Mouse (Mus musculus) T-helper 1 cell (primary cell): ENCODE data around the gene Lyg1.
"Not testable (repeated sequence)": the region's sequence is repeated elsewhere in the genome, so short reads cannot be mapped to it uniquely, and the experiment has no call there.

ENCODE experiments used
- in situ Hi-C: fragments of 300-600 bp; cut with MboI, MseI; formaldehyde crosslinking; loops from one replicate; pipeline ENCODE4 v1.15.1; 2025; ENCODE audit warnings: high pct_unique_total_duplicates

The Lyg1 gene

DNA sequence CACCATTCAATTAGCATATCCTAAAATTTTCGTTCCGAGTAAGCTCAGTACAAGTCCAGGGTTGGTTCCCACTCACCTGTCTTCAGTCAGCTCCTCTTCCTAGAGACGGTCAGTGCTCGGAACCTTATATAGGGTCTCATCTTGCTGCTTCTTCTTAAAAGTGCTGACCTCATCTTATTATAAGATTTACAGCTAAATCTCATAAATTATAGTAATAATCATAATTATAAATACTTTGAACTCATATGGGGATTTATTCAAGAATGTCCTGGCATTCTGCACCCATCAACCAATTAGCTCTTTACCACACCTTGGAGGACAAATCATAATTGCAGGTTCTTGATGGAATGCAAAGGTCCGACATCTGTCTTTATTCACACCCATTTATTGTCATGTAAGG is at the start of gene Lyg1:
Lyg1 (minus strand) TSS at position 101 of the 400 bp plus-strand sequence.
- in situ Hi-C loops, result no loop called here

DNA sequence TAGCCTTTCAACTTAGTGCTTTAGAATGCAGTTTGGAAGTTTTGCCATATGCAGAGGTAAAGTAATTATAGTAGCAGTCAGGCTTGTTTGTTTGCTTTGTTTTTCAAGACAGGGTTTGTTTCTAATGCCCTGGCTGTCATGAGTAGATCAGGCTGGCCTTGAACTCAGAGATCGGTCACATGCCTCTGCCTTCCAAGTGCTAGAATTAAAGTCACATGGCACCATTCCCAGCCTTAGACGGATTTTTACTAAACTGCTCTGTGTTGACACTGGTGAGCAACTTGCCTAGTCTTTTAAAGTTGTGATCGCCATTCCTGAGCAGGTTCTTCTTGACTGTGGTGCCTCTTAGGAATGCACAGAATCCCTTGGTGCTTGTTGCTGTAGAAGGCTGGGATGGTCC is 49.2 kb upstream of the Lyg1 start:
- in situ Hi-C loops, result no loop called here

GRCm38 (mm10) chr1:38003046-38003445 is 45.5 kb upstream of the Lyg1 start:
- in situ Hi-C loops, result no loop called here

DNA sequence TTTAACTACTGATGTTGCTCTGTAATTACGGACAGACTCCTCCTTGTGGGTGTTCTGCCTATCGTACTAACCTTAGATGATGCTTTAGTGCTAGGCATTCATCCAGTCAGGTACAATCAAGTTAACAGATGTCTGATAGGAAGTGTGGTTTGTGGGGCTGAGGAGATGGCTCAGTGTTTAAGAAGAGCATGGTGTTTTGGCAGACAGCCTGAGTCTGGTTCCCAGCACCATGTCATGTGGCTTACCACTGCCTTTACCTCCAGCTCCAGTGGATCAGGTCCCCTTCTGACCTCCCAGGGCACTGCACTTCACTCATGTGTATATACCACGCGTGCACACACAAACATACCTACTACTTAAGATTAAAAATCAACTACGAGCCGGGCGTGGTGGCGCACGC is 44.4 kb upstream of the Lyg1 start:
- in situ Hi-C loops, result no loop called here

- in situ Hi-C loops, result no loop called here
Observed at GRCm38 (mm10) chr1:38000844-38001243, 43.3 kb upstream of the Lyg1 start.

GRCm38 (mm10) chr1:37999552-37999951 is 42.0 kb upstream of the Lyg1 start:
- in situ Hi-C loops, result no loop called here

- in situ Hi-C loops, result no loop called here
Observed at GRCm38 (mm10) chr1:37998371-37999199, 41.0 kb upstream of the Lyg1 start.

GRCm38 (mm10) chr1:37997867-37998266 is 40.3 kb upstream of the Lyg1 start, which contains the start of the genes Txndc9 and Eif5b:
TSS of gene Txndc9 (minus strand) at chr1:37997893.
TSS of gene Eif5b (plus strand) at chr1:37998010.
- in situ Hi-C loops, result no loop called here

GRCm38 (mm10) chr1:37996877-37997484 is 39.4 kb upstream of the Lyg1 start:
- in situ Hi-C loops, result no loop called here

DNA sequence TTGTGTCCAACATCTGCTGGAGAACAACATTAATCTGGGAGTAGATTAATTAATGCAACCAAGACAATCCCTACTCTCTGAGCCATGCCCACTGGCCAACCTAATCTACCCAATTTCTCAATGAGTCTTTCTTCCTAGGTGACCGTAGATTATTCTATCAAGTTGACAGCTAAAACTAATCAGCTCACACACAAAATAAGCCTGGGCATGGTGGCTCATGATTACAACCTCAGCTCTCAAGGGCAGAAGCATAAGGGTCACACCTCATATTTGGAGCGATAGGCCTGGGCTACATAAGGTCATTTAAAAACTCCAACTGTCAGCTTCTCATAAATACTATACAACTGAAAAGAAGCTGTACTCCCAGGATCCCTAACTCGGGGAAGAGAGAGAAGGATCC is 38.7 kb upstream of the Lyg1 start:
- in situ Hi-C loops, result no loop called here

DNA sequence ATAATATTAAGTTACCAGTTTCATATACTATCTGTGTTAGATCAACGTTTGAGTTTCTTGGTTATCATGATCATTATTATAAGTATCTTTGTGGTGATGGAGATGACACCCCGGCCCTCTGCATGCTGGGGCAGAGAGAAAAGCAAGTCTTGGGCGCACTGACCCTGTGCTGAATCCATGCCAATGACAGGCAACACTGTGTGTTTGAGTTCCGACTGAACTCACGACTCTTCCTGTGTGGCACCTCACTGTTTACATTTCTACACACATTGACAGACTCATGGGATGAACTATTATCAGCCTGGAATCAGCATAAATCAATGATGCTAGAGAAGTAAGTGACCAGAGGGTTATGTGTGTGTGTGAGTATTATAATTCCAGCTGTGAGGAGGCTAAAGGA is 30.3 kb upstream of the Lyg1 start:
- in situ Hi-C loops, result loop anchor here (5.0 kb wide), 1 partner anchor 91 kb away; no protein-coding TSS in a partner anchor

DNA sequence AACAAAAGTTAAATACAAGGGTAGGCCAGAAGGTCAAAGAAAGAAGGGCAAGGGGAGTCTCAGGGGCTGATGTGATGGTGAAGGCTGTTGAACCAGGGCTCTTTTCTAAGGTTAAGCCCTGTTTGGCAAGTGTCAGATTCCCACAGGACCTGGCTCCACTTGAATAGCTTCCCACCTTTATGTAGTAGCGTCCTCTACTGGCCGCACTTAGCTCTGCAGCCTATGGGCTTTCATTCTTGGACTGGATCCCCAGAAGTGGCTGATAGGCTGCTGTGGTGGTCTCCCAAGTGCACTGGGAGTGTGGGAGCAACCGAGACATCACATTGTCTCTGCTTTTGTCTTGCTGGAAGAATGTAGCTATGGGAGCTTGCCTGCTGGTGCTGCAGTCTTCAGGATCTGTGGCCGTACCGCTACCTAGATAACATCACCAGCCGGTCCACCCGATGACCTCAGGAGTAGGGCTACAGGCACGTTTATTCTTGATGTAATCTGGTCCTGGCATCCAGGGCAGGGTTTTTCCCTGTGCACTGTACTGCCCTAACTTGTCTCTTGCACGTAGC is 28.3 kb upstream of the Lyg1 start:
- in situ Hi-C loops, result loop anchor here (5.0 kb wide), 1 partner anchor 89 kb away; no protein-coding TSS in a partner anchor

DNA sequence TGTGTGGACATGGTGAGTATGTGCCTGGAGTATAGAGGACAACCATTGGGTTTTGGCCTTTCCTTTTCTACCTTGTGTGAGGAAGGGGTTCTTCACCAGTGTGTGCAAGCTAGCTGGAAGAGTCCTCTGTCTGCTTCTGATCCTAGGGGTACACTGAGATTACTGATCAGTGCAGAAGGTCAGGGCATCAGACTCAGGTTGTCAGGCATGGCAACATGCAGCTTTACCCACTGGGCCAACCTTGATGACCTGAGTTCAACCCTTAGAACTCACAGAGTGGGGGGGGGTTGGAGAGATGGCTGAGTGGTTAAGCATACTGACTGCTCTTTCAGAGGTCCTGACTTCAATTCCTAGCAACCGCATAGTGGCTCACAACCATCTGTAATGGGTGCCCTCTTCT is 26.8 kb upstream of the Lyg1 start:
- in situ Hi-C loops, result no loop called here

DNA sequence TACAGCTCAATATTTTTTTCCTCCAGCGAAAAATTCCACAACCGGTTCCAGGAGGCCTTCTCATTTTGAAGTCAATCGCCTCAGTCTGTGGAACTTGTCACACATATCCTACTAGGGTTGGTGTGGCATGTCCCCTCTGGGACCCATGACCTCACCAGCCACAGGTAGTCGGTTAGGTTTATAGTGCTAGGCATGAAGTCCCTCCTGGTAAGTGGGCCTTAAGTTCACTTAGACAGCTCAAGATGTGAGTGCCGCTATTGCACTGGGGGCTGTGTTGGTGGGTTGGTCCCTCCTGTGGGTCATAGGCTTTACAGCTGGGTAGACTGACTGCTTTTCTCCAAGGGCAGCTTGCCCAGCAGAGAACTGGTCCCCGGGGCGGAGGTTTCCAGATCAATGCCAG is 19.7 kb upstream of the Lyg1 start:
- in situ Hi-C loops, result no loop called here

DNA sequence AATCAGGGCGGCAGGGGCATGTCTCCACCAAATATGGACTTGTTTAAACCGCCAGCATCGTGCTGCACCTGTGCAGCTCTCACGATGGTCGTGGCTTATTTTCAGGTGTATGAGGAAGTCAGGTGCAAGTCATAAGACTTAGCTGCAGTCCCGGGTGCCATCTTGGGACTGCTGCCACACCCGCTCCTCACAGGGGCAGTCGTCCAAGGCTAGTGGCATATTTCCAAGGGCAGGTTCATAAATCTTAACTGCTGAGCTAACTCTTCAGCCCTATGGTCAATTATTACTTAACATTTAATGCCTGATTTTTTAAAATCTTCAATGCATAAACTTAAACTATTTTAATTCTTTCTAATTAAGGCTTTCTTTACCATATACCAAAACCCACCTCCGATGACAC is 19.1 kb upstream of the Lyg1 start:
- in situ Hi-C loops, result not testable (repeated sequence)

DNA sequence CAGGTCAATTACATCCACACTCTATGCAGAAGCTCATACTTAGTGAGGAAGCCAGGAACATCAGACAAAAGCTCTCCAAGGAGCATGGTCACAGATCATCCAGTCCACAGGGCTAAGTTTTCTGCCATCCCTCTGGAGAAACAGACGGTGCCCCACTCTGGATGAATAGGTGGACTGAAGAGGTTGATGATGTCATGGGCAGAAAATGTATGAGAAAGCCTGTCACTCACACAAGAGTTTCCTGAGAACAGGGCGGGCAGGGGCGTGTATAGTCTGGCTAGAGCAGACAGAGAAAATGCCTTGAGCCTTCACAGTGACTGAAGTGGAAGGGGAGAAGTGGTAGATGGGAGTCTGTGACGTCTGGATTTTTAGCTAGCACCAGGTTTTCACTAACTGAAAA is 14.0 kb upstream of the Lyg1 start:
- in situ Hi-C loops, result no loop called here

DNA sequence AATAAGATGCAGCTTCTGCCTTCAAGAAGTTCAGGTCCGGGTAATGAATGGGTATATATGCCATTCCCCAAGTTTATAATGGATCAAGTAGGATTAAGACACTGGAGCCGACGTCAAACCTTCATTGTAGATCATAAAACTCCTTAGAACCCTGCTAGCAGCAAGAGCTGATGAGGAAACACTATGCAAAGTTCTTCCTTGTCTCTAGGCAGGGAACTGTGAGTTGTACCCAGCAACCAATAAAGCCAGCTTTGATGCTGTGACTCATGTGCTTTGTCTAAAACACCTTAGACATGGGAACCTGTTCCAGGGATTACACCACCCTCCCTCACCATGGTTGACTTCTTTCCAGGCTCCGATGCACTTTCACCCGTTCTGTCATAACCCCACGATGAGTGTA is 11.2 kb upstream of the Lyg1 start:
- in situ Hi-C loops, result no loop called here

DNA sequence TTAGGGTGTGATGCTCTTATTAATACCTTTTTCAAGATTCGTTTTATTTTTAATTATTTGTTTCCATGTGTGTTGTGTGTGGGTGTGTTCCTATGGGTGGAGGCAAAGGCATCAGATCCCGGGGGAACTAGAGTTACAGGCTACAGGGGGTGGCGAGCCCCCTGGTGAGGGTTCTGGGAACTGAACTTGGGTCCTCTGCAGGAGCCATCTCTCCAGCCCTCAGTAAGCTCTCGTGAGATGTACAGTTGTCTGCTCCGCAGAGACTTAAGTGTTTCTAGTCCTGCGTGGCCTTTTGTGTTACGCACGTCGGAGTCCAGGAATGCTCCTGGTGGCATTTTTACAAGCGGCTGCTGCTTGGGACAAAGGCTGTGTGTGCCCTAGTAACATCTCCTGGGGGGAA is 8.0 kb upstream of the Lyg1 start:
- in situ Hi-C loops, result no loop called here

- in situ Hi-C loops, result no loop called here
Observed at GRCm38 (mm10) chr1:37959486-37959885, 1.9 kb upstream of the Lyg1 start.

DNA sequence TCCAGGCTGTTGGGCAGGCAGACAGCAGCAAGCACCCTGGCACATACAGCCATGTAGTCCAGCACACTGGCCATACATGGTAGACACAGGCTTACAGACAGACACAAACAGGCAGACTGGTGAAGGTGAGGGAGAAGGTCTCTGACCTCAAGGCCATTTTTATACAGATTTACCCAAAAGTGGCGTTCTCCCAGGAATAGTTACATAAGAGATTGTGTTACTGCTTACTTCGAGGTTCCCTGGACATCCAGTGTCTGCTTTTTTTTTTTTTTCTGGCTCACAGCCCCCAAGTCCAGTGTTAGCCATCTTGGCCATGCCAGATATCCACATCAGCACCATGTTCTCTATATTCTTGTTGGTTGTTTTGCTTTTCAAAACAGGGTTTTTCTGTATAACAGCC is 957 bp upstream of the Lyg1 start:
- in situ Hi-C loops, result no loop called here

GRCm38 (mm10) chr1:37956690-37957431 is 698 bp downstream of the Lyg1 start:
- in situ Hi-C loops, result no loop called here

GRCm38 (mm10) chr1:37955251-37955650 is 2.3 kb downstream of the Lyg1 start:
- in situ Hi-C loops, result no loop called here
